Mouse (Mus musculus) forebrain, embryonic 15.5 days (tissue): ENCODE measurements around the gene Obscn. TPM values are rescaled to one million over a fixed set of nuclear protein-coding genes. Genes with fewer than 3 reads are reported as not detected.

Source experiments
- microRNA-seq: library from miRNA; unstranded; fragments of <30 nt; microRNA quantifications from one replicate; pipeline ENCODE4, GENCODE M21; 2016
- polyA plus RNA-seq: library from polyadenylated mRNA; unstranded; fragments of >200 nt; fragmentation: Nextera tagmentation; extraction: Ambion mirVana; gene quantifications from 2 replicates; pipeline ENCODE4 v1.2.1, GENCODE M21; 2015

Gene Obscn
- polyA plus RNA-seq, 1 experiment from 2014 or later: 0.19 TPM

Small RNA genes within 50 kb of the gene (microRNA-seq; reads per million reads assigned to microRNA genes)
- gene Gm44313: not detected

Other genes with a start within 250 kb of the Obscn start
- gene Zfp39, start 232.2 kb downstream of the Obscn start, polyA plus RNA-seq: 5.9 and 7.0 TPM in 2 replicates
- not detected in 2 replicates for gene Btnl10, start 218.5 kb downstream of the Obscn start, polyA plus RNA-seq
- 508 and 517 TPM in 2 replicates for gene Rnf187, start 197.5 kb downstream of the Obscn start, polyA plus RNA-seq
- gene Hist3h2ba, start 187.5 kb downstream of the Obscn start, polyA plus RNA-seq: 355 and 373 TPM in 2 replicates
- 155 and 160 TPM in 2 replicates for gene Hist3h2a, start 181.7 kb downstream of the Obscn start, polyA plus RNA-seq
- 1.9 and 2.7 TPM in 2 replicates for gene Trim17, start 181.7 kb downstream of the Obscn start, polyA plus RNA-seq
- gene Trim11, start 158.3 kb downstream of the Obscn start, polyA plus RNA-seq: 22.6 and 24.8 TPM in 2 replicates
- 6.8 and 7.1 TPM in 2 replicates for gene Iba57, start 27.3 kb upstream of the Obscn start, polyA plus RNA-seq
- gene Gjc2, start 46.8 kb upstream of the Obscn start, polyA plus RNA-seq: 0.11 and 0.20 TPM in 2 replicates
- 176 and 183 TPM in 2 replicates for gene Guk1, start 55.8 kb upstream of the Obscn start, polyA plus RNA-seq
- 95.4 and 96.1 TPM in 2 replicates for gene Mrpl55, start 66.1 kb upstream of the Obscn start, polyA plus RNA-seq
- 27.8 and 31.5 TPM in 2 replicates for gene 2310033P09Rik, start 71.9 kb upstream of the Obscn start, polyA plus RNA-seq
- 614 and 626 TPM in 2 replicates for gene Arf1, start 91.9 kb upstream of the Obscn start, polyA plus RNA-seq
- 1.2 and 2.2 TPM in 2 replicates for gene Wnt3a, start 154.3 kb upstream of the Obscn start, polyA plus RNA-seq
- gene Wnt9a, start 170.5 kb upstream of the Obscn start, polyA plus RNA-seq: 1.9 and 2.9 TPM in 2 replicates
- gene Prss38, start 239.3 kb upstream of the Obscn start, polyA plus RNA-seq: not detected in 2 replicates